Mouse (Mus musculus): ENCODE results near the gene 4930523C07Rik. TPM values are rescaled to one million over a fixed set of nuclear protein-coding genes. Genes with fewer than 3 reads are reported as not detected.

Gene 4930523C07Rik
- polyA plus RNA-seq, 1 experiment from 2014 or later, result 7.3 TPM

GRCm38 (mm10) chr1:160025146-160025894 lies 18.9 kb upstream of the 4930523C07Rik start:
- WGBS, result 74% methylated on average over 11 of the region's 11 CpGs
- no peaks in the 10 kb centered on the region for H3K36me3 ChIP-seq (ENCODE audit: control insufficient read depth, insufficient read depth, low read length)
- H3K9me3 ChIP-seq (ENCODE audit: control insufficient read depth, low read length), result no peaks in the 10 kb centered on the region
- no peak overlapping the region for H3K4me2 ChIP-seq (ENCODE audit: low read length)
- no peak overlapping the region for H3K27ac ChIP-seq (ENCODE audit: low read depth)
- no peaks in the 10 kb centered on the region for H3K4me1 ChIP-seq (replicated peaks; ENCODE audit: control insufficient read depth, insufficient read depth, low read length)
- ATAC-seq (replicated peaks; ENCODE audit: low FRiP score, low TSS enrichment, low read depth) (no peak), DNase-seq (ENCODE audit: low spot score) (no peak)
- no peak overlapping the region for H3K9ac ChIP-seq (ENCODE audit: low read length)
- H3K4me3 ChIP-seq (ENCODE audit: low read depth, low read length), result no peak overlapping the region
- no peaks in the 10 kb centered on the region for H3K27me3 ChIP-seq (replicated peaks; ENCODE audit: control insufficient read depth, insufficient read depth, low read length)

- H3K9me3 ChIP-seq (ENCODE audit: control insufficient read depth, low read length), result no peaks in the 10 kb centered on the region
- no peak overlapping the region for H3K27ac ChIP-seq (ENCODE audit: low read depth)
- H3K9ac ChIP-seq (ENCODE audit: low read length), result no peak overlapping the region
- H3K27me3 ChIP-seq (replicated peaks; ENCODE audit: control insufficient read depth, insufficient read depth, low read length), result no peaks in the 10 kb centered on the region
- WGBS, result 89% methylated on average over 5 of the region's 5 CpGs
- no peak for ATAC-seq (replicated peaks; ENCODE audit: low FRiP score, low TSS enrichment, low read depth)
- H3K4me1 ChIP-seq (replicated peaks; ENCODE audit: control insufficient read depth, insufficient read depth, low read length), result no peaks in the 10 kb centered on the region
- H3K36me3 ChIP-seq (ENCODE audit: control insufficient read depth, insufficient read depth, low read length), result no peaks in the 10 kb centered on the region
- no peak overlapping the region for H3K4me2 ChIP-seq (ENCODE audit: low read length)
- no peak for DNase-seq (ENCODE audit: low spot score)
- H3K4me3 ChIP-seq (ENCODE audit: low read depth, low read length), result no peak overlapping the region
These were observed 18.3 kb upstream of the 4930523C07Rik start for GRCm38 (mm10) chr1:160025895-160026255.

GRCm38 (mm10) chr1:160027939-160028338 lies 16.2 kb upstream of the 4930523C07Rik start:
- Histone ChIP-seq H3K27me3 (replicated peaks; ENCODE audit: control insufficient read depth, insufficient read depth, low read length) (no peaks in the 10 kb centered on the region), H3K4me1 (replicated peaks; ENCODE audit: control insufficient read depth, insufficient read depth, low read length) (no peaks in the 10 kb centered on the region), H3K9ac (ENCODE audit: low read length) (no peak overlapping the region), H3K9me3 (ENCODE audit: control insufficient read depth, low read length) (no peaks in the 10 kb centered on the region), H3K4me3 (ENCODE audit: low read depth, low read length) (no peak overlapping the region), H3K4me2 (ENCODE audit: low read length) (no peak overlapping the region), H3K27ac (ENCODE audit: low read depth) (no peak overlapping the region), H3K36me3 (ENCODE audit: control insufficient read depth, insufficient read depth, low read length) (no peaks in the 10 kb centered on the region)
- 55% methylated on average over 4 of the region's 4 CpGs for WGBS
- no peak for DNase-seq (ENCODE audit: low spot score)
- ATAC-seq (replicated peaks; ENCODE audit: low FRiP score, low TSS enrichment, low read depth), result no peak

GRCm38 (mm10) chr1:160033948-160034598 lies 10.1 kb upstream of the 4930523C07Rik start:
- no peak for DNase-seq (ENCODE audit: low spot score)
- no peak for ATAC-seq (replicated peaks; ENCODE audit: low FRiP score, low TSS enrichment, low read depth)
- Histone ChIP-seq H3K36me3 (ENCODE audit: control insufficient read depth, insufficient read depth, low read length) (no peaks in the 10 kb centered on the region), H3K4me1 (replicated peaks; ENCODE audit: control insufficient read depth, insufficient read depth, low read length) (peaks cover 5% of the 10 kb centered on the region; the same call in 1 of the 2 replicates), H3K9me3 (ENCODE audit: control insufficient read depth, low read length) (no peaks in the 10 kb centered on the region), H3K4me3 (ENCODE audit: low read depth, low read length) (no peak overlapping the region), H3K9ac (ENCODE audit: low read length) (no peak overlapping the region), H3K27ac (ENCODE audit: low read depth) (no peak overlapping the region), H3K27me3 (replicated peaks; ENCODE audit: control insufficient read depth, insufficient read depth, low read length) (no peaks in the 10 kb centered on the region), H3K4me2 (ENCODE audit: low read length) (no peak overlapping the region)
- 62% methylated on average over 4 of the region's 4 CpGs for WGBS

GRCm38 (mm10) chr1:160035561-160035960 lies 8.6 kb upstream of the 4930523C07Rik start:
- Histone ChIP-seq H3K4me1 (replicated peaks; ENCODE audit: control insufficient read depth, insufficient read depth, low read length) (peaks cover 5% of the 10 kb centered on the region; the same call in 1 of the 2 replicates), H3K4me3 (ENCODE audit: low read depth, low read length) (no peak overlapping the region), H3K36me3 (ENCODE audit: control insufficient read depth, insufficient read depth, low read length) (no peaks in the 10 kb centered on the region), H3K9me3 (ENCODE audit: control insufficient read depth, low read length) (no peaks in the 10 kb centered on the region), H3K4me2 (ENCODE audit: low read length) (no peak overlapping the region), H3K27ac (ENCODE audit: low read depth) (no peak overlapping the region), H3K9ac (ENCODE audit: low read length) (no peak overlapping the region), H3K27me3 (replicated peaks; ENCODE audit: control insufficient read depth, insufficient read depth, low read length) (no peaks in the 10 kb centered on the region)
- 67% methylated on average over 3 of the region's 3 CpGs for WGBS
- ATAC-seq (replicated peaks; ENCODE audit: low FRiP score, low TSS enrichment, low read depth) (no peak), DNase-seq (ENCODE audit: low spot score) (no peak)

- no peak overlapping the region for H3K9ac ChIP-seq (ENCODE audit: low read length)
- no peaks in the 10 kb centered on the region for H3K27me3 ChIP-seq (replicated peaks; ENCODE audit: control insufficient read depth, insufficient read depth, low read length)
- no peaks in the 10 kb centered on the region for H3K9me3 ChIP-seq (ENCODE audit: control insufficient read depth, low read length)
- H3K4me3 ChIP-seq (ENCODE audit: low read depth, low read length), result no peak overlapping the region
- ATAC-seq (replicated peaks; ENCODE audit: low FRiP score, low TSS enrichment, low read depth), result 0 out of 2 replicates have a peak, but pooled peaks have one; percentile 43
- DNase-seq (ENCODE audit: low spot score), result no peak
- peak overlapping the region; percentile 54 for H3K27ac ChIP-seq (ENCODE audit: low read depth)
- WGBS, result 70% methylated on average over 4 of the region's 5 CpGs
- peaks cover 5% of the 10 kb centered on the region; the same call in 1 of the 2 replicates for H3K4me1 ChIP-seq (replicated peaks; ENCODE audit: control insufficient read depth, insufficient read depth, low read length)
- H3K36me3 ChIP-seq (ENCODE audit: control insufficient read depth, insufficient read depth, low read length), result no peaks in the 10 kb centered on the region
- no peak overlapping the region for H3K4me2 ChIP-seq (ENCODE audit: low read length)
These were observed 7.1 kb upstream of the 4930523C07Rik start for GRCm38 (mm10) chr1:160036996-160037521.

- H3K27me3 ChIP-seq (replicated peaks; ENCODE audit: control insufficient read depth, insufficient read depth, low read length), result no peaks in the 10 kb centered on the region
- WGBS, result 48% methylated on average over 7 of the region's 7 CpGs
- H3K4me1 ChIP-seq (replicated peaks; ENCODE audit: control insufficient read depth, insufficient read depth, low read length), result peaks cover 9% of the 10 kb centered on the region; the same call in 1 of the 2 replicates
- no peak overlapping the region for H3K27ac ChIP-seq (ENCODE audit: low read depth)
- DNase-seq (ENCODE audit: low spot score), result no peak
- no peaks in the 10 kb centered on the region for H3K9me3 ChIP-seq (ENCODE audit: control insufficient read depth, low read length)
- H3K9ac ChIP-seq (ENCODE audit: low read length), result no peak overlapping the region
- no peaks in the 10 kb centered on the region for H3K36me3 ChIP-seq (ENCODE audit: control insufficient read depth, insufficient read depth, low read length)
- no peak for ATAC-seq (replicated peaks; ENCODE audit: low FRiP score, low TSS enrichment, low read depth)
- no peak overlapping the region for H3K4me3 ChIP-seq (ENCODE audit: low read depth, low read length)
- no peak overlapping the region for H3K4me2 ChIP-seq (ENCODE audit: low read length)
These were observed 4.1 kb upstream of the 4930523C07Rik start for GRCm38 (mm10) chr1:160039951-160040645.

GRCm38 (mm10) chr1:160041264-160041775 lies 2.9 kb upstream of the 4930523C07Rik start:
- WGBS, result 94% methylated on average over 7 of the region's 7 CpGs
- Histone ChIP-seq H3K4me3 (ENCODE audit: low read depth, low read length) (no peak overlapping the region), H3K9ac (ENCODE audit: low read length) (no peak overlapping the region)

More at GRCm38 (mm10) chr1:160041264-160041775, 2.9 kb upstream of the 4930523C07Rik start:
- H3K4me1 ChIP-seq (replicated peaks; ENCODE audit: control insufficient read depth, insufficient read depth, low read length), result peaks cover 9% of the 10 kb centered on the region; the same call in 1 of the 2 replicates
- H3K9me3 ChIP-seq (ENCODE audit: control insufficient read depth, low read length), result no peaks in the 10 kb centered on the region
- no peak overlapping the region for H3K27ac ChIP-seq (ENCODE audit: low read depth)
- H3K36me3 ChIP-seq (ENCODE audit: control insufficient read depth, insufficient read depth, low read length), result no peaks in the 10 kb centered on the region
- ATAC-seq (replicated peaks; ENCODE audit: low FRiP score, low TSS enrichment, low read depth), result no peak
- no peaks in the 10 kb centered on the region for H3K27me3 ChIP-seq (replicated peaks; ENCODE audit: control insufficient read depth, insufficient read depth, low read length)
- no peak for DNase-seq (ENCODE audit: low spot score)
- H3K4me2 ChIP-seq (ENCODE audit: low read length), result no peak overlapping the region

Data from intestine, embryonic 14.5 days (tissue).